Mouse (Mus musculus) G1E (cell line): ENCODE results near the gene Smg7. TPM values are rescaled to one million over a fixed set of nuclear protein-coding genes. Genes with fewer than 3 reads are reported as not detected.
A peak's percentile ranks its signal among the peaks of the same experiment; 100 is the strongest.

Experiments
- ATAC-seq: 2 replicates; pipeline ENCODE4 v1.8.0; 2016; ENCODE audit warnings: mild to moderate bottlenecking; ENCODE audit not compliant: insufficient number of reproducible peaks, poor library complexity, low FRiP score, severe bottlenecking; ENCODE audit errors: extremely low read depth
- DNase-seq: peaks from one replicate; pipeline ENCODE4 v3.0.0; 2012; ENCODE audit warnings: low spot score
- H3K27me3 ChIP-seq: 2 replicates; pipeline ENCODE4 v1.6.1; 2012; ENCODE audit warnings: mild to moderate bottlenecking, low read length, inconsistent platforms; ENCODE audit not compliant: insufficient read depth
- H3K36me3 ChIP-seq: replicated peaks from 2 replicates; pipeline ENCODE3; 2012; ENCODE audit warnings: mild to moderate bottlenecking, inconsistent platforms
- H3K4me1 ChIP-seq: 2 replicates; pipeline ENCODE4 v1.6.1; 2012; ENCODE audit warnings: low read depth, low read length, inconsistent platforms, mixed read lengths; ENCODE audit not compliant: insufficient read depth
- H3K4me3 ChIP-seq: 2 replicates; pipeline ENCODE4 v1.5.1; 2012; ENCODE audit warnings: low read depth, mild to moderate bottlenecking, inconsistent platforms, low read length, moderate library complexity, mixed read lengths
- H3K9me3 ChIP-seq: replicated peaks from 2 replicates; pipeline ENCODE4 v1.6.1; 2012; ENCODE audit warnings: inconsistent platforms
- CTCF ChIP-seq: IDR thresholded peaks from 2 replicates; pipeline ENCODE4 v1.5.1; 2012; ENCODE audit warnings: low read depth, low read length, inconsistent platforms, mixed read lengths
- GATA1 ChIP-seq: IDR thresholded peaks from 2 replicates; pipeline ENCODE4 v1.6.1; 2012; ENCODE audit warnings: borderline replicate concordance, low read length, inconsistent platforms, mixed read lengths
- GATA2 ChIP-seq: IDR thresholded peaks from 2 replicates; pipeline ENCODE4 v1.6.1; 2012; ENCODE audit warnings: low read depth, low read length, inconsistent platforms, borderline replicate concordance
- POLR2AphosphoS5 ChIP-seq: IDR thresholded peaks from 2 replicates; pipeline ENCODE4 v1.6.1; 2012; ENCODE audit warnings: low read depth, low read length, inconsistent platforms; ENCODE audit not compliant: insufficient replicate concordance
- TAL1 ChIP-seq: conservative IDR thresholded peaks from 2 replicates; pipeline ENCODE4 v1.6.1; 2012; ENCODE audit warnings: low read depth, low read length, inconsistent platforms, mixed read lengths
- polyA plus RNA-seq: library from polyadenylated mRNA; stranded (reverse); fragments of >175 nt; gene quantifications from 2 replicates; pipeline ENCODE4 v1.2.3, GENCODE M21; 2012
- total RNA-seq, 2 experiments: library from RNA; stranded (forward) in 1 of 2; stranded (reverse) in 1 of 2; fragments of 200-1000 nt in 1 of 2; fragments of >200 nt in 1 of 2; fragmentation: Nextera tagmentation in 1 of 2; gene quantifications; 2 replicates each; pipeline ENCODE4 v1.2.3; 2014 to 2017

The Smg7 gene
- total and polyA plus RNA-seq, 3 experiments: 14.2 to 156 (median 36.1) TPM

GRCm38 (mm10) chr1:152917626-152918025, 15.2 kb upstream of the Smg7 start:
- Histone ChIP-seq H3K27me3 (peaks cover 6% of the 10 kb centered on the region), H3K4me1 (peaks cover 7% of the 10 kb centered on the region), H3K4me3 (no peak overlapping the region), H3K36me3 (no peaks in the 10 kb centered on the region), H3K9me3 (no peaks in the 10 kb centered on the region)
- TF ChIP-seq POLR2AphosphoS5: no peak
- no peak for TF ChIP-seq TAL1
- no peak for TF ChIP-seq GATA2
- TF ChIP-seq GATA1: no peak
- TF ChIP-seq CTCF: no peak
- ATAC-seq (no peak), DNase-seq (no peak)

- Histone ChIP-seq H3K4me1 (peaks cover 7% of the 10 kb centered on the region), H3K36me3 (no peaks in the 10 kb centered on the region), H3K4me3 (no peak overlapping the region), H3K27me3 (peaks cover 6% of the 10 kb centered on the region), H3K9me3 (no peaks in the 10 kb centered on the region)
- TF ChIP-seq GATA1: no peak
- DNase-seq: no peak
- no peak for ATAC-seq
Observed at GRCm38 (mm10) chr1:152916936-152917335, 14.5 kb upstream of the Smg7 start.

- no peak for TF ChIP-seq TAL1
- H3K4me1 ChIP-seq: peaks cover 7% of the 10 kb centered on the region
- H3K27me3 ChIP-seq: peaks cover 6% of the 10 kb centered on the region
- no peaks in the 10 kb centered on the region for H3K36me3 ChIP-seq
- H3K4me3 ChIP-seq: no peak overlapping the region
- DNase-seq (no peak), ATAC-seq (no peak)
- no peaks in the 10 kb centered on the region for H3K9me3 ChIP-seq
Observed at GRCm38 (mm10) chr1:152915766-152916165, 13.3 kb upstream of the Smg7 start.

GRCm38 (mm10) chr1:152913483-152914460, 11.3 kb upstream of the Smg7 start:
- no peak for DNase-seq
- Histone ChIP-seq H3K4me1 (peaks cover 7% of the 10 kb centered on the region), H3K27me3 (peaks cover 3% of the 10 kb centered on the region), H3K36me3 (no peaks in the 10 kb centered on the region), H3K4me3 (no peak overlapping the region), H3K9me3 (no peaks in the 10 kb centered on the region)
- TF ChIP-seq CTCF (no peak), GATA1 (no peak), POLR2AphosphoS5 (no peak), GATA2 (no peak), TAL1 (no peak)
- no peak for ATAC-seq

- Histone ChIP-seq H3K4me1 (peaks cover 34% of the 10 kb centered on the region), H3K36me3 (peaks cover 8% of the 10 kb centered on the region), H3K27me3 (no peaks in the 10 kb centered on the region), H3K4me3 (peak overlapping the region; percentile 86), H3K9me3 (no peaks in the 10 kb centered on the region)
- peak; percentile 72 for ATAC-seq
- TF ChIP-seq CTCF: no peak
- no peak for TF ChIP-seq GATA1
- no peak for TF ChIP-seq GATA2
- no peak for TF ChIP-seq TAL1
- no peak for TF ChIP-seq POLR2AphosphoS5
- DNase-seq: peak; percentile 60
Observed at GRCm38 (mm10) chr1:152904469-152904868, 2.0 kb upstream of the Smg7 start.

- H3K9me3 ChIP-seq: no peaks in the 10 kb centered on the region
- H3K36me3 ChIP-seq: peaks cover 14% of the 10 kb centered on the region
- H3K4me1 ChIP-seq: peaks cover 38% of the 10 kb centered on the region
- ATAC-seq: no peak
- DNase-seq: no peak
- H3K27me3 ChIP-seq: no peaks in the 10 kb centered on the region
- no peak for TF ChIP-seq POLR2AphosphoS5
- TF ChIP-seq GATA2: no peak
- no peak for TF ChIP-seq TAL1
- no peak for TF ChIP-seq CTCF
- no peak for TF ChIP-seq GATA1
- peak overlapping the region; percentile 86 for H3K4me3 ChIP-seq
Observed at GRCm38 (mm10) chr1:152903591-152904135, 1.2 kb upstream of the Smg7 start.
